Mouse (Mus musculus): ENCODE data around the gene Kif19a. TPM values are rescaled to one million over a fixed set of nuclear protein-coding genes. Genes with fewer than 3 reads are reported as not detected.

Kif19a gene
- polyA plus RNA-seq, 1 experiment from 2014 or later, result 1.4 TPM

GRCm38 (mm10) chr11:114790171-114790570 lies 25.0 kb downstream of the Kif19a start:
- H3K9ac ChIP-seq, result no peak overlapping the region
- DNase-seq (ENCODE audit: low spot score) (no peak), ATAC-seq (ENCODE audit: low FRiP score) (no peak)
- H3K36me3 ChIP-seq (replicated peaks; ENCODE audit: control insufficient read depth, insufficient read depth), result no peaks in the 10 kb centered on the region
- H3K4me1 ChIP-seq (replicated peaks; ENCODE audit: control insufficient read depth, insufficient read depth, low read length), result peaks cover 33% of the 10 kb centered on the region
- H3K27me3 ChIP-seq (ENCODE audit: control insufficient read depth, insufficient read depth, low read length), result peaks cover 32% of the 10 kb centered on the region
- H3K27ac ChIP-seq, result no peak overlapping the region
- H3K9me3 ChIP-seq (ENCODE audit: control insufficient read depth, low read length), result no peaks in the 10 kb centered on the region
- WGBS, result 67% methylated on average over 12 of the region's 12 CpGs
- H3K4me3 ChIP-seq (replicated peaks; ENCODE audit: low read length), result no peak overlapping the region
- no peak overlapping the region for H3K4me2 ChIP-seq (replicated peaks)

GRCm38 (mm10) chr11:114790841-114791240 lies 25.7 kb downstream of the Kif19a start:
- ATAC-seq (ENCODE audit: low FRiP score) (no peak), DNase-seq (ENCODE audit: low spot score) (no peak)
- Histone ChIP-seq H3K36me3 (replicated peaks; ENCODE audit: control insufficient read depth, insufficient read depth) (no peaks in the 10 kb centered on the region), H3K27me3 (ENCODE audit: control insufficient read depth, insufficient read depth, low read length) (peaks cover 27% of the 10 kb centered on the region), H3K9ac (peak overlapping the region; percentile 67; the same call in 1 of the 2 replicates), H3K27ac (0 out of 2 replicates have a peak overlapping the region, but pooled peaks have one; percentile 67), H3K4me2 (replicated peaks) (peak overlapping the region; percentile 67), H3K9me3 (ENCODE audit: control insufficient read depth, low read length) (no peaks in the 10 kb centered on the region), H3K4me3 (replicated peaks; ENCODE audit: low read length) (peak overlapping the region; percentile 42), H3K4me1 (replicated peaks; ENCODE audit: control insufficient read depth, insufficient read depth, low read length) (peaks cover 37% of the 10 kb centered on the region)
- WGBS, result 41% methylated on average over 4 of the region's 4 CpGs

GRCm38 (mm10) chr11:114791351-114791889 lies 26.2 kb downstream of the Kif19a start:
- WGBS, result 4% methylated on average over 50 of the region's 50 CpGs
- Histone ChIP-seq H3K36me3 (replicated peaks; ENCODE audit: control insufficient read depth, insufficient read depth) (no peaks in the 10 kb centered on the region), H3K4me3 (replicated peaks; ENCODE audit: low read length) (peak overlapping the region; percentile 42), H3K27ac (peak overlapping the region; percentile 67), H3K4me2 (replicated peaks) (peak overlapping the region; percentile 67), H3K4me1 (replicated peaks; ENCODE audit: control insufficient read depth, insufficient read depth, low read length) (peaks cover 43% of the 10 kb centered on the region), H3K9me3 (ENCODE audit: control insufficient read depth, low read length) (no peaks in the 10 kb centered on the region), H3K9ac (peak overlapping the region; percentile 67), H3K27me3 (ENCODE audit: control insufficient read depth, insufficient read depth, low read length) (peaks cover 27% of the 10 kb centered on the region)
- no peak for ATAC-seq (ENCODE audit: low FRiP score)
- DNase-seq (ENCODE audit: low spot score), result no peak

- Histone ChIP-seq H3K4me3 (replicated peaks; ENCODE audit: low read length) (peak overlapping the region; percentile 42), H3K9ac (peak overlapping the region; percentile 67), H3K9me3 (ENCODE audit: control insufficient read depth, low read length) (no peaks in the 10 kb centered on the region), H3K4me1 (replicated peaks; ENCODE audit: control insufficient read depth, insufficient read depth, low read length) (peaks cover 43% of the 10 kb centered on the region), H3K27ac (peak overlapping the region; percentile 67), H3K4me2 (replicated peaks) (peak overlapping the region; percentile 67), H3K36me3 (replicated peaks; ENCODE audit: control insufficient read depth, insufficient read depth) (no peaks in the 10 kb centered on the region), H3K27me3 (ENCODE audit: control insufficient read depth, insufficient read depth, low read length) (peaks cover 27% of the 10 kb centered on the region)
- ATAC-seq (ENCODE audit: low FRiP score) (no peak), DNase-seq (ENCODE audit: low spot score) (peak; percentile 74)
- under 1% methylated on average over 57 of the region's 59 CpGs for WGBS
Observed at GRCm38 (mm10) chr11:114791891-114792411, 26.8 kb downstream of the Kif19a start.

- no peak for ATAC-seq (ENCODE audit: low FRiP score)
- Histone ChIP-seq H3K27me3 (ENCODE audit: control insufficient read depth, insufficient read depth, low read length) (peaks cover 20% of the 10 kb centered on the region), H3K4me1 (replicated peaks; ENCODE audit: control insufficient read depth, insufficient read depth, low read length) (peaks cover 43% of the 10 kb centered on the region), H3K36me3 (replicated peaks; ENCODE audit: control insufficient read depth, insufficient read depth) (no peaks in the 10 kb centered on the region), H3K4me2 (replicated peaks) (peak overlapping the region; percentile 67), H3K9ac (0 out of 2 replicates have a peak overlapping the region, but pooled peaks have one; percentile 67), H3K27ac (no peak overlapping the region), H3K9me3 (ENCODE audit: control insufficient read depth, low read length) (no peaks in the 10 kb centered on the region), H3K4me3 (replicated peaks; ENCODE audit: low read length) (0 out of 2 replicates have a peak overlapping the region, but pooled peaks have one; percentile 42)
- 54% methylated on average over 5 of the region's 5 CpGs for WGBS
- no peak for DNase-seq (ENCODE audit: low spot score)
Observed at GRCm38 (mm10) chr11:114792931-114793494, 27.8 kb downstream of the Kif19a start.

GRCm38 (mm10) chr11:114793868-114794545 lies 28.8 kb downstream of the Kif19a start:
- Histone ChIP-seq H3K27me3 (ENCODE audit: control insufficient read depth, insufficient read depth, low read length) (peaks cover 20% of the 10 kb centered on the region), H3K4me2 (replicated peaks) (peak overlapping the region; percentile 67), H3K4me1 (replicated peaks; ENCODE audit: control insufficient read depth, insufficient read depth, low read length) (peaks cover 43% of the 10 kb centered on the region), H3K4me3 (replicated peaks; ENCODE audit: low read length) (0 out of 2 replicates have a peak overlapping the region, but pooled peaks have one; percentile 2), H3K27ac (peak overlapping the region; percentile 93), H3K9ac (peak overlapping the region; percentile 41; the same call in 1 of the 2 replicates), H3K9me3 (ENCODE audit: control insufficient read depth, low read length) (no peaks in the 10 kb centered on the region), H3K36me3 (replicated peaks; ENCODE audit: control insufficient read depth, insufficient read depth) (no peaks in the 10 kb centered on the region)
- DNase-seq (ENCODE audit: low spot score), result no peak
- WGBS, result 37% methylated on average over 19 of the region's 19 CpGs
- ATAC-seq (ENCODE audit: low FRiP score), result no peak

- no peaks in the 10 kb centered on the region for H3K9me3 ChIP-seq (ENCODE audit: control insufficient read depth, low read length)
- peak overlapping the region; percentile 93 for H3K27ac ChIP-seq
- 19% methylated on average over 4 of the region's 4 CpGs for WGBS
- DNase-seq (ENCODE audit: low spot score), result no peak
- no peaks in the 10 kb centered on the region for H3K36me3 ChIP-seq (replicated peaks; ENCODE audit: control insufficient read depth, insufficient read depth)
- peaks cover 43% of the 10 kb centered on the region for H3K4me1 ChIP-seq (replicated peaks; ENCODE audit: control insufficient read depth, insufficient read depth, low read length)
- ATAC-seq (ENCODE audit: low FRiP score), result peak; percentile 12
- H3K27me3 ChIP-seq (ENCODE audit: control insufficient read depth, insufficient read depth, low read length), result peaks cover 15% of the 10 kb centered on the region
- peak overlapping the region; percentile 67 for H3K4me2 ChIP-seq (replicated peaks)
- peak overlapping the region; percentile 38 for H3K9ac ChIP-seq
- H3K4me3 ChIP-seq (replicated peaks; ENCODE audit: low read length), result peak overlapping the region; percentile 27; the same call in 1 of the 2 replicates
Observed at GRCm38 (mm10) chr11:114794691-114795090, 29.5 kb downstream of the Kif19a start.

- peak overlapping the region; percentile 93 for H3K27ac ChIP-seq
- 1% methylated on average over 7 of the region's 7 CpGs for WGBS
- DNase-seq (ENCODE audit: low spot score) (peak; percentile 83), ATAC-seq (ENCODE audit: low FRiP score) (peak; percentile 84)
- H3K9me3 ChIP-seq (ENCODE audit: control insufficient read depth, low read length), result no peaks in the 10 kb centered on the region
- H3K4me2 ChIP-seq (replicated peaks), result peak overlapping the region; percentile 67
- H3K9ac ChIP-seq, result peak overlapping the region; percentile 38
- H3K36me3 ChIP-seq (replicated peaks; ENCODE audit: control insufficient read depth, insufficient read depth), result no peaks in the 10 kb centered on the region
- peaks cover 43% of the 10 kb centered on the region for H3K4me1 ChIP-seq (replicated peaks; ENCODE audit: control insufficient read depth, insufficient read depth, low read length)
- peaks cover 9% of the 10 kb centered on the region for H3K27me3 ChIP-seq (ENCODE audit: control insufficient read depth, insufficient read depth, low read length)
- H3K4me3 ChIP-seq (replicated peaks; ENCODE audit: low read length), result peak overlapping the region; percentile 27
Observed at GRCm38 (mm10) chr11:114795231-114795746, 30.1 kb downstream of the Kif19a start.

- peaks cover 3% of the 10 kb centered on the region; the same call in 1 of the 2 replicates for H3K27me3 ChIP-seq (ENCODE audit: control insufficient read depth, insufficient read depth, low read length)
- peak; percentile 77 for ATAC-seq (ENCODE audit: low FRiP score)
- peaks cover 43% of the 10 kb centered on the region for H3K4me1 ChIP-seq (replicated peaks; ENCODE audit: control insufficient read depth, insufficient read depth, low read length)
- peak; percentile 64 for DNase-seq (ENCODE audit: low spot score)
- H3K9me3 ChIP-seq (ENCODE audit: control insufficient read depth, low read length), result no peaks in the 10 kb centered on the region
- peak within 1 kb of the TSS; percentile 38 for H3K9ac ChIP-seq
- 2% methylated on average over 4 of the region's 4 CpGs for WGBS
- no peaks in the 10 kb centered on the region for H3K36me3 ChIP-seq (replicated peaks; ENCODE audit: control insufficient read depth, insufficient read depth)
- H3K4me3 ChIP-seq (replicated peaks; ENCODE audit: low read length), result peak within 1 kb of the TSS; percentile 27
- H3K4me2 ChIP-seq (replicated peaks), result peak within 1 kb of the TSS; percentile 67
- H3K27ac ChIP-seq, result peak within 1 kb of the TSS; percentile 93
Observed at GRCm38 (mm10) chr11:114795848-114796322, 30.7 kb downstream of the Kif19a start, which contains the start of gene Btbd17. TSS of gene Btbd17 (minus strand) at chr11:114795945.

Data from hindbrain, embryonic 14.5 days (tissue).